Mouse (Mus musculus) hindbrain, embryonic 15.5 days (tissue): ENCODE results near the gene L3mbtl4. TPM values are rescaled to one million over a fixed set of nuclear protein-coding genes. Genes with fewer than 3 reads are reported as not detected.

Source experiments
- ATAC-seq: fragments of 200-750 bp; cut with Nextera tagmentation; 2 replicates; pipeline ENCODE4 v1.8.0; 2017; ENCODE audit warnings: low read depth, moderate number of reproducible peaks, moderate TSS enrichment; ENCODE audit not compliant: low FRiP score
- H3K27ac ChIP-seq: fragments of 300-500 bp; sonication (generic); replicated peaks from 2 replicates; pipeline ENCODE4 v1.5.1; 2015; ENCODE audit warnings: mild to moderate bottlenecking, inconsistent platforms
- H3K27me3 ChIP-seq: fragments of 300-500 bp; sonication (generic); 2 replicates; pipeline ENCODE4 v1.6.1; 2015; ENCODE audit warnings: control low read depth, inconsistent platforms
- H3K36me3 ChIP-seq: fragments of 300-500 bp; sonication (generic); 2 replicates; pipeline ENCODE4 v1.6.1; 2015; ENCODE audit warnings: control low read depth, inconsistent platforms
- H3K4me1 ChIP-seq: fragments of 300-500 bp; sonication (generic); replicated peaks from 2 replicates; pipeline ENCODE4 v1.6.1; 2015; ENCODE audit warnings: control low read depth, inconsistent platforms
- H3K4me2 ChIP-seq: fragments of 300-500 bp; sonication (generic); 2 replicates; pipeline ENCODE4 v1.6.1; 2015; ENCODE audit warnings: moderate library complexity, mild to moderate bottlenecking, inconsistent platforms
- H3K4me3 ChIP-seq: fragments of 300-500 bp; sonication (generic); 2 replicates; pipeline ENCODE4 v1.5.1; 2015; ENCODE audit warnings: mild to moderate bottlenecking, inconsistent platforms
- H3K9ac ChIP-seq: fragments of 300-500 bp; sonication (generic); 2 replicates; pipeline ENCODE4 v1.6.1; 2015; ENCODE audit warnings: inconsistent platforms
- H3K9me3 ChIP-seq: fragments of 300-500 bp; sonication (generic); 2 replicates; pipeline ENCODE4 v1.6.1; 2016; ENCODE audit warnings: control low read depth, inconsistent platforms
- WGBS: fragments of 180-500 bp; shearing (Covaris S2); methylation state at CpG from one replicate; pipeline ENCODE4 v1.1.7; 2015; 5-methylcytosine and 5-hydroxymethylcytosine counted together
- polyA plus RNA-seq: library from polyadenylated mRNA; unstranded; fragments of >200 nt; fragmentation: Nextera tagmentation; extraction: Ambion mirVana; gene quantifications from 2 replicates; pipeline ENCODE4 v1.2.1, GENCODE M21; 2015

Gene L3mbtl4
- polyA plus RNA-seq: 4.5 and 4.6 TPM in 2 replicates

GRCm38 (mm10) chr17:68273527-68273926, at the start of gene L3mbtl4:
L3mbtl4 (plus strand) TSS chr17:68273797.
- Histone ChIP-seq H3K9ac (peak within 1 kb of the TSS; percentile 65), H3K4me1 (peaks cover 12% of the 10 kb centered on the region), H3K9me3 (no peaks in the 10 kb centered on the region), H3K4me2 (peak within 1 kb of the TSS; percentile 99), H3K27ac (no peak within 1 kb of the TSS; the same call in 1 of the 2 replicates), H3K36me3 (no peaks in the 10 kb centered on the region), H3K27me3 (0 out of 2 replicates have a peak, but pooled peaks cover 3% of the 10 kb centered on the region), H3K4me3 (peak within 1 kb of the TSS; percentile 67)
- ATAC-seq: peak; percentile 89
- 1% methylated on average over 26 of the region's 29 CpGs for WGBS

GRCm38 (mm10) chr17:68230484-68230883, 43.1 kb upstream of the L3mbtl4 start:
- no peaks in the 10 kb centered on the region for H3K4me1 ChIP-seq
- no peak overlapping the region for H3K4me3 ChIP-seq
- no peaks in the 10 kb centered on the region for H3K9me3 ChIP-seq
- H3K4me2 ChIP-seq: no peak overlapping the region
- no peak for ATAC-seq
- WGBS: 75% methylated on average over 4 of the region's 4 CpGs
- no peaks in the 10 kb centered on the region for H3K36me3 ChIP-seq
- no peak overlapping the region for H3K27ac ChIP-seq
- no peak overlapping the region for H3K9ac ChIP-seq
- H3K27me3 ChIP-seq: no peaks in the 10 kb centered on the region

- Histone ChIP-seq H3K9me3 (no peaks in the 10 kb centered on the region), H3K4me2 (no peak overlapping the region), H3K27ac (no peak overlapping the region), H3K4me3 (no peak overlapping the region), H3K4me1 (no peaks in the 10 kb centered on the region), H3K9ac (no peak overlapping the region), H3K27me3 (no peaks in the 10 kb centered on the region), H3K36me3 (no peaks in the 10 kb centered on the region)
- no peak for ATAC-seq
- WGBS: 81% methylated on average over 4 of the region's 4 CpGs
Observed at GRCm38 (mm10) chr17:68235380-68235779, 38.2 kb upstream of the L3mbtl4 start.

GRCm38 (mm10) chr17:68236992-68237391, 36.6 kb upstream of the L3mbtl4 start:
- H3K9me3 ChIP-seq: no peaks in the 10 kb centered on the region
- no peak overlapping the region for H3K4me2 ChIP-seq
- H3K4me1 ChIP-seq: no peaks in the 10 kb centered on the region
- WGBS: 85% methylated on average over 12 of the region's 12 CpGs
- ATAC-seq: no peak
- H3K4me3 ChIP-seq: no peak overlapping the region
- no peak overlapping the region for H3K27ac ChIP-seq
- H3K27me3 ChIP-seq: no peaks in the 10 kb centered on the region
- no peak overlapping the region for H3K9ac ChIP-seq
- H3K36me3 ChIP-seq: no peaks in the 10 kb centered on the region

GRCm38 (mm10) chr17:68240171-68240570, 33.4 kb upstream of the L3mbtl4 start:
- H3K9ac ChIP-seq: no peak overlapping the region
- no peaks in the 10 kb centered on the region for H3K36me3 ChIP-seq
- no peak overlapping the region for H3K27ac ChIP-seq
- H3K9me3 ChIP-seq: no peaks in the 10 kb centered on the region
- no peak overlapping the region for H3K4me3 ChIP-seq
- no peak for ATAC-seq
- no peaks in the 10 kb centered on the region for H3K4me1 ChIP-seq
- 70% methylated on average over 2 of the region's 2 CpGs for WGBS
- no peak overlapping the region for H3K4me2 ChIP-seq
- no peaks in the 10 kb centered on the region for H3K27me3 ChIP-seq

- 78% methylated on average over 7 of the region's 7 CpGs for WGBS
- ATAC-seq: no peak
- H3K4me2 ChIP-seq: no peak overlapping the region
- no peaks in the 10 kb centered on the region for H3K36me3 ChIP-seq
- H3K4me1 ChIP-seq: no peaks in the 10 kb centered on the region
- H3K9me3 ChIP-seq: peaks cover 5% of the 10 kb centered on the region; the same call in 1 of the 2 replicates
- H3K9ac ChIP-seq: no peak overlapping the region
- no peaks in the 10 kb centered on the region for H3K27me3 ChIP-seq
- H3K4me3 ChIP-seq: no peak overlapping the region
- H3K27ac ChIP-seq: no peak overlapping the region
Observed at GRCm38 (mm10) chr17:68264835-68265557, 8.6 kb upstream of the L3mbtl4 start.

GRCm38 (mm10) chr17:68273954-68274353, 357 bp downstream of the L3mbtl4 start:
- peak overlapping the region; percentile 99 for H3K4me2 ChIP-seq
- WGBS: 12% methylated on average over 12 of the region's 14 CpGs

GRCm38 (mm10) chr17:68275138-68275537, 1.5 kb downstream of the L3mbtl4 start:
- no peak overlapping the region for H3K4me2 ChIP-seq
- H3K4me1 ChIP-seq: peaks cover 12% of the 10 kb centered on the region
- no peaks in the 10 kb centered on the region for H3K36me3 ChIP-seq
- no peaks in the 10 kb centered on the region for H3K9me3 ChIP-seq
- H3K27ac ChIP-seq: no peak overlapping the region
- WGBS: 88% methylated on average over 2 of the region's 2 CpGs
- no peak overlapping the region for H3K4me3 ChIP-seq
- no peak overlapping the region for H3K9ac ChIP-seq
- 0 out of 2 replicates have a peak, but pooled peaks cover 3% of the 10 kb centered on the region for H3K27me3 ChIP-seq
- no peak for ATAC-seq

More at GRCm38 (mm10) chr17:68273954-68274353, 357 bp downstream of the L3mbtl4 start:
- Histone ChIP-seq H3K27me3 (0 out of 2 replicates have a peak, but pooled peaks cover 3% of the 10 kb centered on the region), H3K9me3 (no peaks in the 10 kb centered on the region), H3K36me3 (no peaks in the 10 kb centered on the region), H3K27ac (no peak overlapping the region; the same call in 1 of the 2 replicates), H3K4me3 (peak overlapping the region; percentile 67), H3K9ac (peak overlapping the region; percentile 65), H3K4me1 (peaks cover 12% of the 10 kb centered on the region)
- peak; percentile 76 for ATAC-seq

- Histone ChIP-seq H3K27me3 (no peaks in the 10 kb centered on the region), H3K9ac (no peak overlapping the region), H3K4me3 (no peak overlapping the region), H3K4me1 (peaks cover 3% of the 10 kb centered on the region; the same call in 1 of the 2 replicates), H3K27ac (no peak overlapping the region), H3K9me3 (no peaks in the 10 kb centered on the region), H3K36me3 (no peaks in the 10 kb centered on the region), H3K4me2 (no peak overlapping the region)
- no peak for ATAC-seq
- WGBS: 85% methylated on average over 2 of the region's 2 CpGs
Observed at GRCm38 (mm10) chr17:68280915-68281314, 7.3 kb downstream of the L3mbtl4 start.

GRCm38 (mm10) chr17:68285119-68285782, 11.7 kb downstream of the L3mbtl4 start:
- WGBS: 27% methylated on average over 8 of the region's 8 CpGs
- Histone ChIP-seq H3K27me3 (no peaks in the 10 kb centered on the region), H3K4me3 (no peak overlapping the region), H3K9me3 (no peaks in the 10 kb centered on the region), H3K9ac (no peak overlapping the region), H3K4me1 (peaks cover 3% of the 10 kb centered on the region; the same call in 1 of the 2 replicates), H3K4me2 (no peak overlapping the region), H3K27ac (no peak overlapping the region), H3K36me3 (no peaks in the 10 kb centered on the region)
- peak; percentile 42; the same call in 1 of the 2 replicates for ATAC-seq

GRCm38 (mm10) chr17:68288094-68288493, 14.5 kb downstream of the L3mbtl4 start:
- ATAC-seq: no peak
- Histone ChIP-seq H3K4me2 (no peak overlapping the region), H3K27me3 (no peaks in the 10 kb centered on the region), H3K27ac (no peak overlapping the region), H3K4me3 (no peak overlapping the region), H3K9ac (no peak overlapping the region), H3K36me3 (no peaks in the 10 kb centered on the region), H3K9me3 (no peaks in the 10 kb centered on the region), H3K4me1 (peaks cover 3% of the 10 kb centered on the region; the same call in 1 of the 2 replicates)
- 81% methylated on average over 4 of the region's 4 CpGs for WGBS

- WGBS: 91% methylated on average over 8 of the region's 8 CpGs
- ATAC-seq: no peak
Observed at GRCm38 (mm10) chr17:68288699-68289098, 15.1 kb downstream of the L3mbtl4 start.

More at GRCm38 (mm10) chr17:68288699-68289098, 15.1 kb downstream of the L3mbtl4 start:
- Histone ChIP-seq H3K4me3 (no peak overlapping the region), H3K4me1 (peaks cover 3% of the 10 kb centered on the region; the same call in 1 of the 2 replicates), H3K27ac (no peak overlapping the region), H3K36me3 (no peaks in the 10 kb centered on the region), H3K9ac (no peak overlapping the region), H3K27me3 (no peaks in the 10 kb centered on the region), H3K4me2 (no peak overlapping the region), H3K9me3 (no peaks in the 10 kb centered on the region)
